Mouse (Mus musculus) G1E (cell line): ENCODE measurements around the gene Lhfpl3.

Source experiments
- CTCF ChIP-seq: IDR thresholded peaks from 2 replicates; pipeline ENCODE4 v1.5.1; 2012; ENCODE audit warnings: low read depth, low read length, inconsistent platforms, mixed read lengths
- GATA1 ChIP-seq: IDR thresholded peaks from 2 replicates; pipeline ENCODE4 v1.6.1; 2012; ENCODE audit warnings: borderline replicate concordance, low read length, inconsistent platforms, mixed read lengths
- GATA2 ChIP-seq: IDR thresholded peaks from 2 replicates; pipeline ENCODE4 v1.6.1; 2012; ENCODE audit warnings: low read depth, low read length, inconsistent platforms, borderline replicate concordance
- POLR2AphosphoS5 ChIP-seq: IDR thresholded peaks from 2 replicates; pipeline ENCODE4 v1.6.1; 2012; ENCODE audit warnings: low read depth, low read length, inconsistent platforms; ENCODE audit not compliant: insufficient replicate concordance
- TAL1 ChIP-seq: conservative IDR thresholded peaks from 2 replicates; pipeline ENCODE4 v1.6.1; 2012; ENCODE audit warnings: low read depth, low read length, inconsistent platforms, mixed read lengths

- no peak for TF ChIP-seq CTCF
- TF ChIP-seq GATA1 = no peak
- no peak for TF ChIP-seq POLR2AphosphoS5
- no peak for TF ChIP-seq TAL1
- TF ChIP-seq GATA2 = no peak
Measured at GRCm38 (mm10) chr5:22888345-22888744, 142.5 kb downstream of the Lhfpl3 start.
